Mouse (Mus musculus) kidney, adult 18-20 months (tissue): ENCODE measurements around the gene Cntfr.

Experiments used
- DNase-seq: peaks from one replicate; pipeline ENCODE4 v3.0.0; 2021

Gene Cntfr

GRCm38 (mm10) chr4:41677006-41677629 lies 19.8 kb downstream of the Cntfr start:
- DNase-seq = no peak

- DNase-seq = no peak
Measured at GRCm38 (mm10) chr4:41676248-41677005, 20.5 kb downstream of the Cntfr start.

GRCm38 (mm10) chr4:41673186-41673585 lies 23.7 kb downstream of the Cntfr start:
- no peak for DNase-seq

GRCm38 (mm10) chr4:41672522-41672963 lies 24.3 kb downstream of the Cntfr start:
- no peak for DNase-seq

- no peak for DNase-seq
Measured at GRCm38 (mm10) chr4:41671963-41672480, 24.9 kb downstream of the Cntfr start.

- no peak for DNase-seq
Measured at GRCm38 (mm10) chr4:41671500-41671899, 25.4 kb downstream of the Cntfr start.

GRCm38 (mm10) chr4:41670836-41671235 lies 26.1 kb downstream of the Cntfr start:
- no peak for DNase-seq

- DNase-seq = no peak
Measured at GRCm38 (mm10) chr4:41666646-41667045, 30.2 kb downstream of the Cntfr start.

- no peak for DNase-seq
Measured at GRCm38 (mm10) chr4:41665009-41665675, 31.7 kb downstream of the Cntfr start.

- no peak for DNase-seq
Measured at GRCm38 (mm10) chr4:41664533-41664932, 32.4 kb downstream of the Cntfr start.

- DNase-seq = no peak
Measured at GRCm38 (mm10) chr4:41663614-41664013, 33.3 kb downstream of the Cntfr start.

- no peak for DNase-seq
Measured at GRCm38 (mm10) chr4:41662723-41663122, 34.2 kb downstream of the Cntfr start.

GRCm38 (mm10) chr4:41660851-41661430 lies 35.9 kb downstream of the Cntfr start:
- no peak for DNase-seq

- no peak for DNase-seq
Measured at GRCm38 (mm10) chr4:41659556-41659955, 37.3 kb downstream of the Cntfr start.

GRCm38 (mm10) chr4:41658566-41659384 lies 38.1 kb downstream of the Cntfr start:
- no peak for DNase-seq

- no peak for DNase-seq
Measured at GRCm38 (mm10) chr4:41655525-41655924, 41.4 kb downstream of the Cntfr start.

- DNase-seq = peak; percentile 74
Measured at GRCm38 (mm10) chr4:41654217-41654616, 42.7 kb downstream of the Cntfr start.

- DNase-seq = no peak
Measured at GRCm38 (mm10) chr4:41653730-41654129, 43.2 kb downstream of the Cntfr start.

- DNase-seq = peak; percentile 82
Measured at GRCm38 (mm10) chr4:41653296-41653695, 43.6 kb downstream of the Cntfr start.

GRCm38 (mm10) chr4:41648627-41649026 lies 48.3 kb downstream of the Cntfr start:
- DNase-seq = no peak

GRCm38 (mm10) chr4:41648157-41648556 lies 48.7 kb downstream of the Cntfr start:
- no peak for DNase-seq

- DNase-seq = peak; percentile 41
Measured at GRCm38 (mm10) chr4:41645488-41645887, 51.4 kb downstream of the Cntfr start.
